Mouse (Mus musculus) spleen, postnatal 4 days (tissue): ENCODE results near the gene Ogdh.
"Not testable (repeated sequence)": the region's sequence is repeated elsewhere in the genome, so short reads cannot be mapped to it uniquely, and the experiment has no call there.

ENCODE experiments used
- DNase-seq, 2 experiments: peaks; one replicate each; pipeline ENCODE4 v3.0.0; 2022; ENCODE audit warnings: low spot score in 2 of 2

Gene Ogdh

GRCm38 (mm10) chr11:6291401-6292115 lies at the start of gene Ogdh:
Ogdh (plus strand) TSS chr11:6291633.
- DNase-seq, result peak; percentile 99

GRCm38 (mm10) chr11:6244707-6245106 lies 46.7 kb upstream of the Ogdh start:
- no peak for DNase-seq

GRCm38 (mm10) chr11:6252248-6252647 lies 39.2 kb upstream of the Ogdh start:
- no peak for DNase-seq

- DNase-seq, result no peak
Observed at GRCm38 (mm10) chr11:6252824-6253223, 38.6 kb upstream of the Ogdh start.

- DNase-seq, result not testable (repeated sequence)
Observed at GRCm38 (mm10) chr11:6254602-6255001, 36.8 kb upstream of the Ogdh start.

- DNase-seq, result no peak
Observed at GRCm38 (mm10) chr11:6256490-6257072, 34.9 kb upstream of the Ogdh start.

- no peak for DNase-seq
Observed at GRCm38 (mm10) chr11:6259413-6259812, 32.0 kb upstream of the Ogdh start.

GRCm38 (mm10) chr11:6261434-6262082 lies 29.9 kb upstream of the Ogdh start:
- DNase-seq, result peak; percentile 59 to 89

GRCm38 (mm10) chr11:6266621-6267020 lies 24.8 kb upstream of the Ogdh start:
- DNase-seq, result no peak

- peak; percentile 88 to 94 for DNase-seq
Observed at GRCm38 (mm10) chr11:6267320-6268254, 23.8 kb upstream of the Ogdh start, which contains the start of gene Ddx56. Ddx56 (minus strand) TSS chr11:6267772.

- DNase-seq, result no peak
Observed at GRCm38 (mm10) chr11:6273607-6274006, 17.8 kb upstream of the Ogdh start.

- DNase-seq, result peak; percentile 98 to 100
Observed at GRCm38 (mm10) chr11:6274387-6275093, 16.9 kb upstream of the Ogdh start, which contains the start of gene Tmed4. Tmed4 (minus strand) TSS chr11:6274870.

- no peak for DNase-seq
Observed at GRCm38 (mm10) chr11:6275094-6275484, 16.3 kb upstream of the Ogdh start.

- DNase-seq, result no peak
Observed at GRCm38 (mm10) chr11:6276466-6276865, 15.0 kb upstream of the Ogdh start.

GRCm38 (mm10) chr11:6282940-6283339 lies 8.5 kb upstream of the Ogdh start:
- no peak for DNase-seq

- DNase-seq, result no peak
Observed at GRCm38 (mm10) chr11:6290138-6290537, 1.3 kb upstream of the Ogdh start.

GRCm38 (mm10) chr11:6290883-6291282 lies 550 bp upstream of the Ogdh start:
- DNase-seq, result no peak

- DNase-seq, result peak; percentile 66 to 85
Observed at GRCm38 (mm10) chr11:6292116-6292987, 919 bp downstream of the Ogdh start.

GRCm38 (mm10) chr11:6292988-6293349 lies 1.5 kb downstream of the Ogdh start:
- DNase-seq, result no peak

GRCm38 (mm10) chr11:6293601-6294000 lies 2.2 kb downstream of the Ogdh start:
- DNase-seq, result no peak
